Mouse (Mus musculus) c-Kit-positive CD71-positive TER-119-positive erythroid progenitor cells, embryonic 14.5 days (primary cell): Measurements from ENCODE around the gene Mogat2.

Experiments used
- DNase-seq: peaks from one replicate; pipeline ENCODE4 v3.0.0-alpha.2; 2013; ENCODE audit warnings: low spot score

Mogat2 gene

GRCm38 (mm10) chr7:99194511-99194910 lies 43.9 kb downstream of the Mogat2 start:
- DNase-seq: no peak

DNA sequence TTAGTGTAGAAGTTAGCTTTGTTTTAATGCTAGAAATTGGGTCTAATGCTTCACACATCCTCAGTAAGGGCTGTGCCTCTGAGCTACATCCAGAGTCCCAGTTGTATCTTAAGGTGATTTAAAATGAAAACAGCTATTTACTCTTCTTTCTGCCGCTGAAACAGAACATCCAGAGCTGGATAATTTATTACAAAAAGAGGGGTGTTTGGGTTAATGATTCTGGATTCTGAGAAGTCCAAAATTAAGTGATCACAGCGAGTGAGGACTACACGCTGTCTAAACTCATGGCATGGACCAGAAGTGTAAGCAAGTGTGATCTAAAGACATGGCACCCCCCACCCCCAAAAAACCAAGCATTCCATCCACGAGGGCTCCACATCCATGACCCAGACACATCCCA lies 44.5 kb downstream of the Mogat2 start:
- DNase-seq: no peak

- DNase-seq: no peak
These were observed 47.0 kb downstream of the Mogat2 start for GRCm38 (mm10) chr7:99191411-99191810.

- DNase-seq: no peak
These were observed 48.5 kb downstream of the Mogat2 start for GRCm38 (mm10) chr7:99189885-99190284.

- DNase-seq: no peak
These were observed 49.8 kb downstream of the Mogat2 start for GRCm38 (mm10) chr7:99188630-99189029.

- no peak for DNase-seq
These were observed 51.0 kb downstream of the Mogat2 start for GRCm38 (mm10) chr7:99187451-99187850.

GRCm38 (mm10) chr7:99185405-99185804 lies 53.0 kb downstream of the Mogat2 start:
- no peak for DNase-seq

DNA sequence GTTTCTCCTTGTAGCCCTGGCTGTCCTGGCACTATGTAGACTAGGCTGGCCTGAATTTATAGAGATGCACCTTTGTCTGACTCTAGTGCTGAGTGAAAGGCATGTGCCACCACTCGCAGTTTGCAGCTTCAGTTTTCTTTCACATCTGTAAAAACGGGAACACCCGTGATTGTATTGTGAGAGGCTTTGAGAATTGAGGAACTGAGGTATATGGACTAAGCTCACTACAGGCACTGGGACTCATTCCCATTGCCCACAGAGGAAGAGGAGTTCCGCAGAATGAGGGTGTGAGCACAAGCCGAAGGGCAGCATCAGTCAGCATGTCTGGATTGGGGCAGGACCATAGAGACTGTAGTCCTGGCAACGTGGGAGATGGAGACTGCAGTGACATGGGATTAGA lies 54.7 kb downstream of the Mogat2 start:
- no peak for DNase-seq

DNA sequence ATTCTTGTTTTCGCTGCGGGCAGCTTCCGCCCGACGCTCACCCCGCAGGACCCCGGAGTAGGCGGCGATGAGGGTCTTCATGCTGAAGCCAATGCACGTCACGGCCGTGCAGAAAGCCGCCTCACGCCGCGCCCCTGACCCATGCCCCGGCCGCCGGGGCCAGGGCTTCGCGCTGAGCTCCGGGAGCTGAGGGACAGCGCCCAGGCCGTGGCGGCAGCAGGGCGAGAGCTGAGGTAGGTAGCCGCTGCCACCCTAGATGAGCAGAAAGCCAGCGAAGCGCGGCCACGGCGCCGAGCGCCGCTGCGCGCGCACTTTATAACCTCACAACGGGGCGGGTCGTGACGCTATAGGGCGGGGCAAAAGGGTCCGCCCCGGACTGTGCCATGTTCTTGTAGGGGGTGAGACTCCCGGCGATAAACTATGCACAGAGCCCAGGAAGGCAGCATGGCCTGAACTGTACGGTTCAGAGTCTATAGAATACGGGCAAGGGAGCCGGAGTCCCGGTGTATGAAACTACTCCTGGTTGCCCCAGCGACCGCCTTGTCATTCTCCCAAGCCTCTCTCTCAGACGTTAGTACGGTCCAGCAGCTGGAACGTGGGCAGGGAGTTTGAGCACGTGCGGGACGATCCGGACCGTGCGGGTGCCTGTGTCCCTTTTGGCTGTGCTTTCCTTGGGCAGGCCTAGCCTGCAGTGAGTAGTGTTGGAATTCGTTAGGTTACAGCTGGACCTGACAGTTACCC lies 55.8 kb downstream of the Mogat2 start, which contains the start of gene Dgat2:
Gene Dgat2 (minus strand): TSS at position 288 of the 741 bp plus-strand sequence.
- DNase-seq: peak; percentile 83

GRCm38 (mm10) chr7:99181619-99182431 lies 56.6 kb downstream of the Mogat2 start:
- no peak for DNase-seq

- no peak for DNase-seq
These were observed 58.3 kb downstream of the Mogat2 start for GRCm38 (mm10) chr7:99180162-99180561.

DNA sequence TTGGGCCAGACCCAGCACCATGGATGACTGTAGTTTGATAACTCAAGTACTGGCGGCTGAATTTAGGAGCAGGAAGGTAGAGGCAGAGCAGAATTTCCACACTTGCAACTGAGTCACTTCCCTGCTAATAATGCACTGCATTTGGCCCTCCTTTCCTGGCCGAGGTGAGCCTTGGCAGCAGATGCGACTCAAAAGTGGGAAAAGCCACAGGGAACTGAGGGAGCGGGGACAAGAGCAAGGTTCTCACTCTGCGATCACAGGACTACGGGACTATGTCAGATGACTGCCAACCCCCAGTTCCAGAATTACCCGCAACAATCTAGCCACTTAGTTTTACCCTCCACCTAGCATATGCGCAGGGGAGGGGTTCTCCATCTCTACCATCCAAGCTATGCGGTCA lies 59.1 kb downstream of the Mogat2 start:
- DNase-seq: no peak

DNA sequence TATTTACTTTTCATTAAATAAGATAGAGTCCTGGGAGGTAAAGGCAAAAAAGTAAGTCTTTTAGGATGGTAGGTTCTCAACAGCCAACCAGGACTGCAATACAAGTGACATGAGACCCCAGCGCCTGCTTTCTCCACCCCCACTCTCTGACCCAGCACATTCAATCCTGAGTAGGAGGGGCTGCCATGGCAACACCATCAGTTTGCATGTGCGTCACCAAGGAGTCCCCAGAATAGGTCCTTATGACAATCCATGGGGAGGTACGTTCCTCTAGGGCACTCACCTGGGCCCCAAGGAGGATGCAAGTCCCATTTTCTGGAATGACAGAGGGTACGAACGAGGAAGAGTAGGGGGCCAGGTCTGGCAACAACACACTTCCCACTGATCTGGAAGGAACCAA lies 61.0 kb downstream of the Mogat2 start:
- no peak for DNase-seq

- no peak for DNase-seq
These were observed 62.8 kb downstream of the Mogat2 start for GRCm38 (mm10) chr7:99175666-99176065.

DNA sequence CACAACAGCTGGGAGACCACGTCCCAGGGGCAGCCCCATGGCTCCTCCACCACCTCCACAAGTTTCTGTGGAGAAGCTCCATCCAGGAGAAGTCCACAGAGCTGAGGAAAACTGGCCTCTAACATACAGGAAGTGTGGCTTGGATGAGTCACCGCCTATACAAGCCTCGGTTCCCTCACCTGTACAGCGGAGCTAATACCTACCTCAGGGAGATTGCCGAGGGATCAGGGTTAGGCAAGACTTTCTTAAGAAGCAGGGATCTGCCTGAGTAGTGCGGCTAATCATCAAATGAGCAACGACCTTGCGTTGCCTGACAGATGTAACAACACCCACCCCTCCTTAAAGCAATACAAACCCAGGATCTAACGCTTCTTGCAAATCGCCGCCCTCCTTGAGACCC lies 63.3 kb downstream of the Mogat2 start:
- DNase-seq: no peak

GRCm38 (mm10) chr7:99174006-99174405 lies 64.4 kb downstream of the Mogat2 start:
- DNase-seq: no peak

DNA sequence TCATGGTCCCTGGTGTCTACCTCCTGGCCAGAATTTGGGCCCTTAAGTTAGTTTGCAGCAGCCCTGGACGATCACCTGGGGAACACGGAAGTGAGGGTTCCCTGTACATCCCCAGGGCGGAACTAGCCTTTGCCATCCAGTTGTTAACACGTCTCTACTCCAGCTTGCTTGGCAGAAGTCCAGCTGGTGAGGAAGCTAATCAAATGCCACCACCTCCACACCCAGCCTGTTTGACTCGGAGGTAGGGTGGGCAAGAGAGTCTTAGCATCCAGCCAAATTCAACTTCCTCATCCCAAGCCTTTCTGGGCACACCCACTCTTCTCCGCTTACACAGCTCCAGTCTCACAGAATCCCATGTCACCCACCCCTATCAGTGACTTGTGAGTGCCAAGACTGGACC lies 65.5 kb downstream of the Mogat2 start:
- DNase-seq: no peak

DNA sequence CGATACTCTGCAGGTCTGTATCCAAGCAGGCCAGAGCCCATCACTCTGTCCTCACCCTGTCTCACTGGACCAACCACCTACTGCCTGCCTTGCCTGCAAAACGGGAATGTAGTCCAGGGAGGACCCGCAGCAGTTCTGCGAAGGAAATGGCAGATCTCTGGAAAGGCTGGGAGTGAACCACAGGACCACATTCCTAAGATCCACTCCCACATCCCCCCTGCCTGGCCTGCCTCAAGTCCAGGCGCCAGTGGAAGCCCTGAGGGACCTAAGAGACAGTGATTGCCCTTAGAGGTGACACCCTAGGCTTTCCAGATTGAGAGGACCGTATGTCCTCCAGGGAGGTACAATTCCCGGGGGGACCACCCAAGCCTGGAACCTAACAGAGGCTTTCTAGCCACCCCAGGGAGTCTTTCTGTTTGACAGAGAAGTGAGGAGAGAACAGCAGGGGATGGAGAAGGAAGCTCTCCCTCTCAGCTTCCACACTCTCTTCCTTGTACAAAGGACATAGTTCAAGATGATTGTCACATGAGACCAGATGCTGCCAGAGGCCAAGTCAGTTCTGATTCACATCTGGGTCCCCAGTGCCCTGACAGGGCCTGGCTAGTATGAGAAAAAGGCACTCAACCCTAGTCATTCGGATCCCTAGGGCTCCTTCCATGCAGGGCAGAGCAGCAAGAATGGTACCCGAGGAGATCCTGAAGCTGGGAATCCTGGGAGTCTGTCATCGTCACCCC lies 66.5 kb downstream of the Mogat2 start:
- no peak for DNase-seq

DNA sequence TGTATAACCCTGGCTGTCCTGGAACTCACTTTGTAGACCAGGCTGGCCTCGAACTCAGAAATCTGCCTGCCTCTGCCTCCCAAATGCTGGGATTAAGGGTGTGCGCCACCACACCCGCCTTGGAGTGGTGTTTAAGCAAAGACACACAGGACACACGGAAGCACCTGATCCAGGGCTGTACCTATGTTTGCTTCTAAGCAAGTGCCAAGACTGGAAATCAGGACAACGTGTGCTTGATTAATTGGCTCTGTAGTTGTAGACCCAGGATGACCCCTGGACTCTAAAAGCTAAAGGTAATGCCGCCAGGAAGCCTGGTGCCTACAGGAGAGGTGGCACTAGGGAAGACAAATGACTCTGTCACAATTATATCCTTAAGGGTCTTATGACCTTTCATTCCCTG lies 67.9 kb downstream of the Mogat2 start:
- no peak for DNase-seq

- no peak for DNase-seq
These were observed 68.6 kb downstream of the Mogat2 start for GRCm38 (mm10) chr7:99169717-99170403.
